Mouse (Mus musculus) heart, postnatal 36 days (tissue): Measurements from ENCODE around the gene Copz1. TPM values are rescaled to one million over a fixed set of nuclear protein-coding genes. Genes with fewer than 3 reads are reported as not detected.
"Not testable (repeated sequence)": the region's sequence is repeated elsewhere in the genome, so short reads cannot be mapped to it uniquely, and the experiment has no call there.

Source experiments
- DNase-seq, 2 experiments: peaks; one replicate each; pipeline ENCODE4 v3.0.0; 2021 to 2022
- intact Hi-C: fragments of 180-260 bp; cut with DNase I; formaldehyde crosslinking; loops from one replicate; pipeline ENCODE4 v1.15.1; 2025
- total RNA-seq, 2 experiments: library from RNA; stranded (reverse); gene quantifications; 2 replicates each; pipeline ENCODE4 v1.2.3; 2021

Gene Copz1
- 10 to 100 TPM; 56.6 to 56.9 TPM for total RNA-seq

GRCm38 (mm10) chr15:103272419-103273279 lies at the start of gene Copz1:
Gene Copz1 (plus strand): TSS chr15:103272714.
- intact Hi-C loops: loop anchor here (2.0 kb wide), 1 partner anchor 34 kb away; the partner anchor contains the start of gene Cbx5
- DNase-seq: peak; percentile 89 to 93

- DNase-seq: no peak
- intact Hi-C loops: no loop called here
These were observed 48.4 kb upstream of the Copz1 start for GRCm38 (mm10) chr15:103224161-103224560.

GRCm38 (mm10) chr15:103227022-103227421 lies 45.5 kb upstream of the Copz1 start:
- no peak for DNase-seq
- intact Hi-C loops: no loop called here

- DNase-seq: no peak
- intact Hi-C loops: no loop called here
These were observed 44.9 kb upstream of the Copz1 start for GRCm38 (mm10) chr15:103227572-103227971.

GRCm38 (mm10) chr15:103228904-103229303 lies 43.6 kb upstream of the Copz1 start:
- DNase-seq: no peak
- intact Hi-C loops: no loop called here

- intact Hi-C loops: no loop called here
- no peak for DNase-seq
These were observed 39.4 kb upstream of the Copz1 start for GRCm38 (mm10) chr15:103233119-103233518.

GRCm38 (mm10) chr15:103237295-103237694 lies 35.2 kb upstream of the Copz1 start:
- intact Hi-C loops: no loop called here
- no peak for DNase-seq

GRCm38 (mm10) chr15:103239130-103239684 lies 33.3 kb upstream of the Copz1 start:
- intact Hi-C loops: loop anchor here (2.0 kb wide), 2 partner anchors 24 to 34 kb away; partner anchors contain the start of gene Copz1
- DNase-seq: peak in 1 of 2 experiments; percentile 88

- peak; percentile 97 for DNase-seq
- intact Hi-C loops: loop anchor here (2.0 kb wide), 3 partner anchors 25 to 65 kb away; partner anchors contain the start of gene Copz1
These were observed 32.8 kb upstream of the Copz1 start, which contains the start of gene Cbx5 for GRCm38 (mm10) chr15:103239685-103240159. Gene Cbx5 (minus strand): TSS chr15:103239816.

GRCm38 (mm10) chr15:103240160-103241028 lies 32.1 kb upstream of the Copz1 start, which contains the start of gene Hnrnpa1:
Gene Hnrnpa1 (plus strand): TSS chr15:103240432.
- DNase-seq: peak; percentile 86 to 91
- intact Hi-C loops: loop anchor here (2.0 kb wide), 1 partner anchor 64 kb away; no protein-coding TSS in a partner anchor

GRCm38 (mm10) chr15:103241071-103242018 lies 31.2 kb upstream of the Copz1 start:
- intact Hi-C loops: loop anchor here (2.0 kb wide), 1 partner anchor 63 kb away; no protein-coding TSS in a partner anchor
- not testable (repeated sequence) for DNase-seq

- no peak for DNase-seq
- intact Hi-C loops: no loop called here
These were observed 29.6 kb upstream of the Copz1 start for GRCm38 (mm10) chr15:103242885-103243284.

GRCm38 (mm10) chr15:103245616-103246015 lies 26.9 kb upstream of the Copz1 start:
- intact Hi-C loops: loop anchor here (5.0 kb wide), 1 partner anchor 37 kb away; no protein-coding TSS in a partner anchor
- DNase-seq: no peak

- intact Hi-C loops: loop anchor here (5.0 kb wide), 1 partner anchor 35 kb away; no protein-coding TSS in a partner anchor
- no peak for DNase-seq
These were observed 25.3 kb upstream of the Copz1 start for GRCm38 (mm10) chr15:103247078-103247781.

GRCm38 (mm10) chr15:103247782-103248400 lies 24.6 kb upstream of the Copz1 start:
- no peak for DNase-seq
- intact Hi-C loops: loop anchor here (5.0 kb wide), 1 partner anchor 34 kb away; no protein-coding TSS in a partner anchor

GRCm38 (mm10) chr15:103248401-103249313 lies 23.9 kb upstream of the Copz1 start:
- intact Hi-C loops: loop anchor here (5.0 kb wide), 1 partner anchor 34 kb away; no protein-coding TSS in a partner anchor
- DNase-seq: peak in 1 of 2 experiments; percentile 9

GRCm38 (mm10) chr15:103249511-103249910 lies 23.0 kb upstream of the Copz1 start:
- intact Hi-C loops: loop anchor here (5.0 kb wide), 1 partner anchor 33 kb away; no protein-coding TSS in a partner anchor
- DNase-seq: not testable (repeated sequence)
